Mouse (Mus musculus) liver, embryonic 14.5 days (tissue): ENCODE measurements around the gene Olfm2. TPM values are rescaled to one million over a fixed set of nuclear protein-coding genes. Genes with fewer than 3 reads are reported as not detected.
"Not testable (repeated sequence)": the region's sequence is repeated elsewhere in the genome, so short reads cannot be mapped to it uniquely, and the experiment has no call there.

Source experiments
- ATAC-seq: fragments of 200-750 bp; cut with Nextera tagmentation; 2 replicates; pipeline ENCODE4 v1.8.0; 2017; ENCODE audit warnings: moderate number of reproducible peaks, mild to moderate bottlenecking, moderate library complexity; ENCODE audit not compliant: insufficient read depth
- DNase-seq, 3 experiments: peaks; one replicate each; pipeline ENCODE4 v3.0.0-alpha.2; 2012 to 2013; ENCODE audit warnings: low read depth in 3 of 3, low spot score in 3 of 3
- H3K27ac ChIP-seq: fragments of 300-500 bp; sonication (generic); 2 replicates; pipeline ENCODE4 v1.5.1; 2014; ENCODE audit warnings: moderate library complexity, mild to moderate bottlenecking, control low read depth, inconsistent platforms
- H3K27me3 ChIP-seq: fragments of 300-500 bp; sonication (generic); 2 replicates; pipeline ENCODE4 v1.6.1; 2014; ENCODE audit warnings: mild to moderate bottlenecking, low read length, moderate library complexity; ENCODE audit not compliant: control insufficient read depth, insufficient read depth
- H3K36me3 ChIP-seq: fragments of 300-500 bp; sonication (generic); replicated peaks from 2 replicates; pipeline ENCODE4 v1.6.1; 2014; ENCODE audit warnings: low read depth; ENCODE audit not compliant: control insufficient read depth, insufficient read depth
- H3K4me1 ChIP-seq, 2 experiments: fragments of 200-500 bp in 1 of 2; fragments of 300-500 bp in 1 of 2; sonication (generic) in 1 of 2; replicated peaks; 2 replicates each; pipeline ENCODE4 v1.6.1; 2012 to 2014; ENCODE audit warnings: antibody characterized with exemption in 1 of 2, inconsistent platforms in 1 of 2, low read length in 1 of 2; ENCODE audit not compliant: control insufficient read depth in 2 of 2, insufficient read depth in 2 of 2
- H3K4me2 ChIP-seq: fragments of 300-500 bp; sonication (generic); 2 replicates; pipeline ENCODE4 v1.6.1; 2014; ENCODE audit warnings: low read depth, mild to moderate bottlenecking, control low read depth, moderate library complexity
- H3K4me3 ChIP-seq, 2 experiments: fragments of 200-500 bp in 1 of 2; fragments of 300-500 bp in 1 of 2; sonication (generic) in 1 of 2; 2 replicates each; pipeline ENCODE4 v1.5.1; 2012 to 2014; ENCODE audit warnings: low read depth in 2 of 2, low read length in 2 of 2, mild to moderate bottlenecking in 2 of 2, control low read depth in 1 of 2, inconsistent platforms in 1 of 2, moderate library complexity in 1 of 2; ENCODE audit not compliant: insufficient read depth in 1 of 2
- H3K9ac ChIP-seq: fragments of 300-500 bp; sonication (generic); replicated peaks from 2 replicates; pipeline ENCODE4 v1.6.1; 2014; ENCODE audit warnings: mild to moderate bottlenecking, control low read depth, moderate library complexity
- H3K9me3 ChIP-seq: fragments of 300-500 bp; sonication (generic); 2 replicates; pipeline ENCODE4 v1.6.1; 2016; ENCODE audit warnings: low read length, mixed read lengths; ENCODE audit not compliant: control insufficient read depth
- CTCF ChIP-seq: IDR thresholded peaks from 2 replicates; pipeline ENCODE4 v1.5.1; 2016; ENCODE audit warnings: antibody characterized with exemption, low read depth, control low read depth
- EP300 ChIP-seq: IDR thresholded peaks from 2 replicates; pipeline ENCODE4 v1.6.1; 2016; ENCODE audit warnings: antibody characterized with exemption, low read depth
- WGBS: fragments of 180-500 bp; shearing (Covaris S2); extraction: QIAGEN DNeasy Blood & Tissue Kit; methylation state at CpG from one replicate; pipeline ENCODE4 v1.1.7; 2014; ENCODE audit not compliant: insufficient replicate concordance; 5-methylcytosine and 5-hydroxymethylcytosine counted together
- polyA plus RNA-seq, 2 experiments: library from polyadenylated mRNA; depleted of rRNA in 1 of 2; stranded (reverse) in 1 of 2; unstranded in 1 of 2; fragments of >200 nt; fragmentation: Nextera tagmentation in 1 of 2; extraction: Ambion mirVana in 1 of 2; gene quantifications; 2 replicates each; pipeline versions ENCODE4 v1.2.1 to v1.2.3; 2012 to 2014

Gene Olfm2
- polyA plus RNA-seq, 2 experiments, result 0.06 to 0.10 TPM

GRCm38 (mm10) chr9:20636256-20636655, 109.9 kb downstream of the Olfm2 start:
- no peaks in the 10 kb centered on the region for H3K36me3 ChIP-seq
- TF ChIP-seq CTCF, result no peak
- TF ChIP-seq EP300, result no peak
- DNase-seq (no peak), ATAC-seq (no peak)
- no peak overlapping the region for H3K9ac ChIP-seq
- no peaks in the 10 kb centered on the region for H3K9me3 ChIP-seq
- H3K4me1 ChIP-seq, result peaks cover 0 to 2% of the 10 kb centered on the region in 2 experiments; a peak in 1 of 4 replicates
- no peak overlapping the region for H3K27ac ChIP-seq
- H3K4me2 ChIP-seq, result no peak overlapping the region
- no peak overlapping the region for H3K4me3 ChIP-seq
- H3K27me3 ChIP-seq, result no peaks in the 10 kb centered on the region
- 66% methylated on average over 3 of the region's 3 CpGs for WGBS

GRCm38 (mm10) chr9:20635676-20636075, 110.5 kb downstream of the Olfm2 start:
- ATAC-seq, result not testable (repeated sequence)

DNA sequence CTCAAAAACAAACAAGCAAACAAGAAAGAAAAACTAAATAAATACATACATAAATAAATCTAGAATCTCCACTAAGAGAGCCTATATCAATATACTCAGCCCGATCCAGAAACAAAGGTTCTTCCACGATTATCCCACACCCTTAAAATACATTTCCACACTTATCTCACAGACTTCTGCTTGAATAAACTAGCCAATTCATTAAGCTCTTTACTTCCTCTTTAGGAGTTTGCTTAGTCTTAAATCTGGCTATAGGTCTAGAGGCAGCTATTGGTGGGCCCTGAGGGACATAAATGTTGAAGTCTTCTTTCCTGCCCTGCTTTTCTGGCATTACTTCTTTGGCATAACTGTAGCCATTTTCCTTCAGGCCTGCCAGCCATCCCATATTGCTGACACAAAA, 114.8 kb downstream of the Olfm2 start:
- no peaks in the 10 kb centered on the region for H3K36me3 ChIP-seq
- DNase-seq (no peak), ATAC-seq (no peak)
- H3K4me3 ChIP-seq, result no peak overlapping the region
- H3K27ac ChIP-seq, result no peak overlapping the region
- H3K4me2 ChIP-seq, result no peak overlapping the region
- H3K27me3 ChIP-seq, result no peaks in the 10 kb centered on the region
- no peaks in the 10 kb centered on the region for H3K4me1 ChIP-seq
- no peaks in the 10 kb centered on the region for H3K9me3 ChIP-seq
- H3K9ac ChIP-seq, result no peak overlapping the region
- 66% methylated on average over 2 of the region's 2 CpGs for WGBS
- TF ChIP-seq CTCF (no peak), EP300 (no peak)

More at GRCm38 (mm10) chr9:20635676-20636075, 110.5 kb downstream of the Olfm2 start:
- H3K36me3 ChIP-seq, H3K27me3 ChIP-seq, H3K4me2 ChIP-seq, DNase-seq, H3K27ac ChIP-seq, H3K4me1 ChIP-seq, H3K9me3 ChIP-seq, H3K4me3 ChIP-seq, H3K9ac ChIP-seq: not testable (repeated sequence)
- 77% methylated on average over 8 of the region's 8 CpGs for WGBS

Other genes with a start within 250 kb of the Olfm2 start
- 3.6 and 5.0 TPM in 2 replicates for gene Zfp266, start 224.9 kb downstream of the Olfm2 start, polyA plus RNA-seq (2012; rRNA removed)
- 8.7 and 10.8 TPM in 2 replicates for gene Zfp266, start 224.9 kb downstream of the Olfm2 start, polyA plus RNA-seq (2014; fragmentation: Nextera tagmentation; extraction: Ambion mirVana)
- 1.0 and 1.6 TPM in 2 replicates for gene Zfp846, start 165.1 kb downstream of the Olfm2 start, polyA plus RNA-seq (2012; rRNA removed)
- 1.9 and 2.3 TPM in 2 replicates for gene Zfp846, start 165.1 kb downstream of the Olfm2 start, polyA plus RNA-seq (2014; fragmentation: Nextera tagmentation; extraction: Ambion mirVana)
- gene Ubl5, start 103.5 kb downstream of the Olfm2 start, polyA plus RNA-seq (2012; rRNA removed), result 203 and 296 TPM in 2 replicates
- gene Ubl5, start 103.5 kb downstream of the Olfm2 start, polyA plus RNA-seq (2014; fragmentation: Nextera tagmentation; extraction: Ambion mirVana), result 264 and 272 TPM in 2 replicates
- 7.0 TPM in 2 replicates for gene Fbxl12, start 101.6 kb downstream of the Olfm2 start, polyA plus RNA-seq (2012; rRNA removed)
- gene Fbxl12, start 101.6 kb downstream of the Olfm2 start, polyA plus RNA-seq (2014; fragmentation: Nextera tagmentation; extraction: Ambion mirVana), result 2.3 and 2.6 TPM in 2 replicates
- gene Pin1, start 94.3 kb downstream of the Olfm2 start, polyA plus RNA-seq (2012; rRNA removed), result 8.0 and 12.5 TPM in 2 replicates
- gene Pin1, start 94.3 kb downstream of the Olfm2 start, polyA plus RNA-seq (2014; fragmentation: Nextera tagmentation; extraction: Ambion mirVana), result 26.5 and 27.1 TPM in 2 replicates
- gene Col5a3, start 68.7 kb upstream of the Olfm2 start, polyA plus RNA-seq (2012; rRNA removed), result 0.05 and 0.08 TPM in 2 replicates
- gene Col5a3, start 68.7 kb upstream of the Olfm2 start, polyA plus RNA-seq (2014; fragmentation: Nextera tagmentation; extraction: Ambion mirVana), result 0.03 and 0.10 TPM in 2 replicates
- gene Rdh8, start 72.2 kb upstream of the Olfm2 start, polyA plus RNA-seq (2012; rRNA removed), result not detected in 2 replicates
- not detected in 2 replicates for gene Rdh8, start 72.2 kb upstream of the Olfm2 start, polyA plus RNA-seq (2014; fragmentation: Nextera tagmentation; extraction: Ambion mirVana)
- 11.5 and 13.0 TPM in 2 replicates for gene A230050P20Rik, start 122.3 kb upstream of the Olfm2 start, polyA plus RNA-seq (2012; rRNA removed)
- 1.1 and 1.7 TPM in 2 replicates for gene A230050P20Rik, start 122.3 kb upstream of the Olfm2 start, polyA plus RNA-seq (2014; fragmentation: Nextera tagmentation; extraction: Ambion mirVana)
- gene Angptl6, start 133.4 kb upstream of the Olfm2 start, polyA plus RNA-seq (2012; rRNA removed), result 8.1 and 9.3 TPM in 2 replicates
- gene Angptl6, start 133.4 kb upstream of the Olfm2 start, polyA plus RNA-seq (2014; fragmentation: Nextera tagmentation; extraction: Ambion mirVana), result 6.8 and 7.6 TPM in 2 replicates
- 70.6 and 84.8 TPM in 2 replicates for gene Ppan, start 141.8 kb upstream of the Olfm2 start, polyA plus RNA-seq (2012; rRNA removed)
- gene Ppan, start 141.8 kb upstream of the Olfm2 start, polyA plus RNA-seq (2014; fragmentation: Nextera tagmentation; extraction: Ambion mirVana), result 50.2 and 56.1 TPM in 2 replicates
- gene Eif3g, start 152.3 kb upstream of the Olfm2 start, polyA plus RNA-seq (2012; rRNA removed), result 74.2 and 104 TPM in 2 replicates
- 170 and 181 TPM in 2 replicates for gene Eif3g, start 152.3 kb upstream of the Olfm2 start, polyA plus RNA-seq (2014; fragmentation: Nextera tagmentation; extraction: Ambion mirVana)
- 47.6 and 55.9 TPM in 2 replicates for gene Dnmt1, start 213.5 kb upstream of the Olfm2 start, polyA plus RNA-seq (2012; rRNA removed)
- 43.1 and 48.6 TPM in 2 replicates for gene Dnmt1, start 213.5 kb upstream of the Olfm2 start, polyA plus RNA-seq (2014; fragmentation: Nextera tagmentation; extraction: Ambion mirVana)
- 1.2 and 1.3 TPM in 2 replicates for gene S1pr2, start 230.4 kb upstream of the Olfm2 start, polyA plus RNA-seq (2012; rRNA removed)
- gene S1pr2, start 230.4 kb upstream of the Olfm2 start, polyA plus RNA-seq (2014; fragmentation: Nextera tagmentation; extraction: Ambion mirVana), result 2.3 and 3.0 TPM in 2 replicates